Mouse (Mus musculus): ENCODE results near the gene Rapsn.
"Not testable (repeated sequence)": the region's sequence is repeated elsewhere in the genome, so short reads cannot be mapped to it uniquely, and the experiment has no call there.

Gene Rapsn

DNA sequence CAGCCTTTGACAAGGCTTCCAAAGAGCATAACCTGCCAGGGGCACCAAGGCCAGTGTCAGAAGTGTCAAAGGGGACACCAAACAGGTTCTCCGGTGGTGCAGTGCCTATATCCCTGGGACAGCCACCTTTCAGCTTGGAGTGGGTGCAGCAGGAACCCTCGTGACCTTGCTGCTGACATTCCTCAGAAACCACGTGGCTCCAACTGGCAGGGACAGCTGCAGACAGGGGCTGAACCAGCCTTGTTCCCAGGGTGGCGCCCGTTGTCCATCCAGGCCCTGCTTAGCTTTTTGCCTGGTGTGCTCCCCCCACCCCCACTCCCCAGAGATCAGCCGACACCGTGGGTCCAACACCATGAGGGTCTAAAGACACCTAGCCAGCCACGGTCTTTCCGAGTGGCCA lies at the start of gene Rapsn:
Gene Rapsn (plus strand): TSS at position 236 of the 400 bp plus-strand sequence.
- peak; percentile 31 for DNase-seq (ENCODE audit: inconsistent ontology term)

GRCm38 (mm10) chr2:90986055-90986454 lies 49.4 kb upstream of the Rapsn start:
- DNase-seq (ENCODE audit: inconsistent ontology term): no peak

DNA sequence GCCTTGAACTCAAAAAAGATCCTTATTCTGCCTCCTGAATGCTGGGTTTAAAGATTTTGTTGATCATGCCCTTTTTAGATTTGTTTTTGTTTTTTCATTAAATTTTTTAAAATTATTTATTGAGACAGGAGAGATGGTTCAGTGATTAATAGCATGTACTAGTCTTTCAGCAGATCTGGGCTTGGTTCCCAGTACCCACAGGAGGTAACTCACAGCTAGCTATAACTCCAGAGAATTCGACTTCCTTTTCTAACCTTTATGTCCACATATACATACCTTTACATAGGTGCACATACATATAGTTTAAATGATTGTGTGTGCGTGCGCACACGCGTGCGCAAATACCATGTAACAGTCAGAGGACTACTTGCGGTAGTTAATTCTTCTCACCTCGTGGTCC lies 26.9 kb upstream of the Rapsn start:
- DNase-seq (ENCODE audit: inconsistent ontology term): no peak

DNA sequence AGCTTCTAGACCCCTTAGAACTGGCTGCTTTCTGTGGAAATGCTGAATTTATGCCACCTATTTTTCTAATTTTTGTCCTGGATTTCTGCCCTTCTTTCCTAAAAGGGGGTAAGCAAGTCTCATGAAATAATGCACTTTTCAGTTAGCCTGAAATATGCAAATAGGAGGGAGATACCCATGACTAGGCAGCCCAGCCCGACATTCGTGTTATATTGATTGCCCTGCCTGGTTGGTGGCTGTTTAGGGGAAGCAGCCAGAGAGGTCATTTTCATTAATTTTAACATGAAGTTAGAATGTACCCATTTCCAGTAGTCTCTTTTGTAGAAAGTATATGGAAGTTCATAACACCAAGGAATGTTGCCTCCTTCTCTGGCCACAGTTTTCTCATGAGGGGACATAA lies 21.5 kb upstream of the Rapsn start:
- DNase-seq (ENCODE audit: inconsistent ontology term): no peak

DNA sequence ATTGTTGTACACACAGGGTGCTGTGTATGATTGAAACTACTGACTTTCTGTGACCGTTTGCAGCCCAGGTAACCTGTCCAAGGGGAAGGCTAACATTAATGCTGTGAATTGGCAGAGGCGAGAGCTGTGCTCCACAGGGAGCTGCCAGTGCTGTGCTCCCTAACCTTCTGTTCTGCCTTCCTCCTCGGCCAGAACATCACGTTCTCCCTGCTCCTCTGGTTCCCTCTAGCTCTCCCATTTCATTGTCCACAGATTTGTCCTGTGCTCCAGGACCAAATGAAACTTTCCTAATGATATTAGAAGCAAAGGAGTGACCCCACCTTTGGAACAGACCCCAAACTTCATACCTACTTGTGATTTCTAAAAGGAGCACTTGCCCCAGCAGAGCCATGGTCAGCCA lies 20.0 kb upstream of the Rapsn start:
- no peak for DNase-seq (ENCODE audit: inconsistent ontology term)

DNA sequence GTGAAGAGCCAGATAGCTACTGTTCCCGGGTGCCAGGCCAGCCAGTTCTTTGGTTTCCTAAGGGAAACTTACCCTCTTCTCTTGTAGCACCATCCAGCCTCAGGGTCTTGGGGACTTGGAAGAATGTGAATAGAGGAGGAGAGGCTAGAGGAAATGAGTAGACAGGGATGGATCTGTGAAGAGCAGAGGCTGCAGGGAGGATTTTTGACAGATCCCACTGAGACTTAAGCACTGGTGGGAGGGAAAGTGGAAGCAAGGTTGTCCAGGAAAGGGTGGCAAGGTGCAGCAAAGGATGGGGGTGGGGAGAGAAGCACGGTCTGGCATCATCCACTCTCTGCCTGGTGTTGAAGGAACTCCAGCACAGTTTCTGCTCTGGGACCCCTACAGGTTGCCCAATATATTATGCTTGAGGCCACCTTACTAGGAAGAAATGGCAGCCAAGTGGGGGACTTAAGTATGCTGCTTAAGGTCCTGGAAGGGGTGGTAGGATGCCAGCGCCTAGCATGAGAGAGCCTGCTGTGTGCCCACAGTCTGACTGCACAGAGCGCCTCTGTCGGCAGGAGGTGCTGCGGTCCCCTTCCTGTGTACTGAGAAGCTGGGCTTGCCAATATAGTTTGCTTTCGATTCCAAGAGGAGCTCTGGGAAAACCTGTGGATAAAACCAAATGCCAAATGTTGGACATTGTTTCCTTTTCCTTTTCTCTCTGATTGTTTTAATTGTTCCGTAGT lies 17.2 kb upstream of the Rapsn start:
- no peak for DNase-seq (ENCODE audit: inconsistent ontology term)

DNA sequence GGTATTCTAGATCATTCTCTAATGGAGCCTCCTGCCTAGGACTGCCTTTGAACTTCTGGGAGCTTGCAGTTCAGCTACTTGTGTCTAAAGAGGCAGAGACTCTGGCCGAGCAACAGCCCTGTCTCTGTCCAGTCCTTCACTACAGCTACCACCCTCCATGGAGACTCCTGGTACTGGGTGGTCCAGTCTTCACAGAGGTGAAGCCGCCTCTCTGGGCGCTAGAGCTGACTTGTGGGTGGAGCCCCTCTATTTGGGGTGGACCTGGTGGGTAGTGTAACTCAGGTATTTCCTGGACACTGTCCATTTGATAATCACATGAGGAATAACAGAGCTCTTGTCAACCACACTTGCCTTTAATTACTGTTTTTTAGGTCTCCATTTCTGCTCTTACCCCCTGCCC lies 15.5 kb upstream of the Rapsn start:
- DNase-seq (ENCODE audit: inconsistent ontology term): no peak

- DNase-seq (ENCODE audit: inconsistent ontology term): not testable (repeated sequence)
Measured at GRCm38 (mm10) chr2:91022266-91022665, 13.2 kb upstream of the Rapsn start.

DNA sequence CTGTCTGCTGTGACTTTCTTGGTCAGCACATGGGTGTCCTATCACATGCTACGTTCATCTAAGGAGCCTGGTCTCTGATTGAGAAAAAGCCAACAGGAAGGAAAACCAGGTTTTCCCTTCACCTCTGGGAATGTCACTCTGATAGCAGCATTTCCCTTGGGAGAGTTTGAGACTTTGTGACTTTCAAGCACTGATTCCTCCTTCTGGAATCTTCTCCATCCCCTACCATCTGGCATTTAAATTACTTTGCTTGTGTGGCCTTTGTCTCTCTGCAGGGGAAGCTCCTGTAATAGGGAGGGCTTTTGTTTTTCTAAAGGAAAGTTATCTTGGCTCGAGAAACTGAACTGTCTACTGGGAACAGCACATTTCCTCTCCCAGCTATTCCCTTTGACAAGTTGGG lies 12.3 kb upstream of the Rapsn start:
- DNase-seq (ENCODE audit: inconsistent ontology term): no peak

DNA sequence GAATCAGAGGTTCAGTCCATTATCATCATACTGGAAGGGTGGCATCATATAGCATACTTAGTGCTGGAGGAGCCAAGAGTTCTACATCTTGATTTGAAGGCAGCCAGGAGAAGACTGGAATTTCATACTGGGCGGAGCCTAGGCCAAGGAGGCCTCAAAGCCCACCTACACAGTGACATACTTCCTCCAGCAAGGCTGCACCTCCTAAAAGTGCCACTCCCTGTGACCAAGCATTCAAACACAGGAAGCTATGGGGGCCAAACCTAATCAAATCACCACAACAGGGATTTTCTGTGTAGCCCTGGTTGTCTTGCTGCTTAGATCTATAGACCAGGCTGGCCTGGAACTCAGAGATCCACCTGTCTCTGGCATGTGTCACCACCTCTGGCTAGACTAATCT lies 11.5 kb upstream of the Rapsn start:
- DNase-seq (ENCODE audit: inconsistent ontology term): no peak

DNA sequence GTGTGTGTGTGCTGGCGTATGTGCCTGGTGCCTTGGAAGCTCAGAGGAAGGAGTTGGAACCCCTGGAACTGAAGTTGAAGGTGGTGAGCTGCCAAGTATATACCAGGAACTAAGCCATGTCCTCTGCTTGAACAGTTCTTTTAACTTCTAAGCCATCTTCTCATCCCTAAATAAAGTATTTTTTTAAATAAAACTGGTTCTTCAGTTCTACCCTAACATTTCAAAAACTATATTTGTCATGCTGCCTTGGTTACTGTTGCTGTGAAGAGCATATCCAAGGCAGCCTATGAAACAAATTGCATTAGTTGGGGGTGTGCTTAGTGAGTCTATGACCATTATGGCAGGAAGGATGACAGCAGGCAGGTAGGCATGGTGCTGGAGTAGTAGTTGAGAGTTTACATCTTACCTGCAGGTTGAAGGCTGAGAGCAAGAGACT lies 10.3 kb upstream of the Rapsn start:
- DNase-seq (ENCODE audit: inconsistent ontology term): no peak

DNA sequence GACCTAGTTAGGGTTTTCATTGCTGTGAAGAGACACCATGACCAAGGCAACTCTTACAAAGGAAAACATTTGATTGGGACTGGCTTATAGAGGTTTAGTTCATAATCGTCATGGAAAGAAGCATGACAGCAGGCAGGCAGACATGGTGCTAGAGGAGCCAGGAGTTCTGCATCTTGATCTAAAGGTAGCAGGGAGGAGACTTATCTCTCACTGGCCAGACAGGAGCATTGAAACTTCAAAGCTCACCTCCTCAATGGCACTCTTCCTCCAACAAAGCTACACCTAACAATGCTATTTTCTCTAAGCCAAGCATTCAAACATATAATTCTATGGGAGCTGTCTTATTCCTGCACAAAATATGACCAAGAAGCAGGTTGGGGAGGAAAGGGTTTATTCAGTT lies 8.9 kb upstream of the Rapsn start:
- DNase-seq (ENCODE audit: inconsistent ontology term): no peak

GRCm38 (mm10) chr2:91027391-91028214 lies 7.8 kb upstream of the Rapsn start:
- peak; percentile 14 for DNase-seq (ENCODE audit: inconsistent ontology term)

DNA sequence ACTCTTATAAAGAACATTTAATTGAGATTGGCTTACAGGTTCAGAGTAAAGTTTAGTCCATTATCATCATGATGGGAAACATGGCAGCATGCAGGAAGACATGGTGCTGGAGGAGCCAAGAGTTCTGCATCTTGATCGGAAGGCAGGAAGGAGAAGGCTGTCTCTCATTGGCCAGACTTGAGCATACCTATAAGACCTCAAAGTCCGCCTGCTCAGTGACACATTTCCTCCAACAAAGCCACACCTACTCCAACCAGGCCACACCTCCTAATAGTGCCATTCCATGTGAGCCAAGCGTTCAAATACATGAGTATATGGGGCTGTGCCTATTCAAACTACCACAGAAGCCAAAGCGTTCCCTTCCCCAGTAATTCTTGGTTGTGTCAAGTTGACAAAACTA lies 4.2 kb upstream of the Rapsn start:
- DNase-seq (ENCODE audit: inconsistent ontology term): no peak

DNA sequence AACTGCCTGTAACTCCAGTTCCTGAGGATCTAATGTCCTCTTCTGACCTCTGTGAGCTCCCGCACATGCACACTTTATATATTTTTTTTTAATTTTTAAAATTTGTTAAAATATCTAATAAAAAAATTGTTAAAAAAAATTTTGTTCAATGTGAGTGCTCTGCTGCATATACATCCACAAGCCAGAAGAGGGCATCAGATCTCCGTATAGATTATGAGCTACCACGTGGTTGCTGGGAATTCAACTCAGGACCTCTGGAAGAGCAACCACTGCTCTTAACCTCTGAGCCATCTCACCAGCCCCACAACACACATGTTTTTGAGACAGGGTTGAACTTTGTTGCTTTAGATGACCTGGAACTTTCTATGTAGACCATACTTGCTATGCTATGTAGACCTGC lies 2.4 kb upstream of the Rapsn start:
- no peak for DNase-seq (ENCODE audit: inconsistent ontology term)

- DNase-seq (ENCODE audit: inconsistent ontology term): no peak
Measured at GRCm38 (mm10) chr2:91041786-91042185, 6.4 kb downstream of the Rapsn start.

DNA sequence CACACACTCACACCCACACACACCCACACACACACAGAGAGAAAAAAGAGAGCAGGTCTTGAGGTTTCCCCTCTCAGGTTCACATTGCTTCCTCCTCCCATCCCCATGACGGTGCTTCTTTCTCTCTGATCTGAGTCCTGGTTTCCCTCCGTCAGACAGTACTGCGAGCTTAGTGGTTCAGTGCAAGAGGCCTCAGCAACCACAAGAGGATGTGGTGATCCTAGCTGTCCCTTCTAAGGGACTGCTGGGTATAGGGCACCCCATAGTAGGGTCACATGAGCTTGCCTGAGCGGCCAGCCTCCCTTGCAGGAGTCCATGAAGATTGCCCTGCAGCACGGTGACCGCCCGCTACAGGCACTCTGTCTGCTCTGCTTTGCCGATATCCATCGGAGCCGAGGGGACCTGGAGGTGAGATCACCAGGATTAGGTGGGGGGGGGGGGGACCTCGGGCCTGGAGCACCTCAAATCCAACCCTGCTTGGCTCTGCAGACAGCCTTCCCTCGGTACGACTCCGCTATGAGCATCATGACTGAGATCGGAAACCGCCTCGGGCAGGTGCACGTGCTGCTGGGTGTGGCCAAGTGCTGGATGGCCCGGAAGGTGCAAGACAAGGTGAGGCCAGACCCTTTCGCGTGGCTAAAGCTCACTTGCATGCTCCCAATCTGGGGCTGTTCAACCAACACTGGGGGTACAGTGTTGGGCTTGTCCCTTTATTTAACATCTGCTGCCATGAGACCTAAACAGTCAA lies 7.4 kb downstream of the Rapsn start:
- DNase-seq (ENCODE audit: inconsistent ontology term): no peak

DNA sequence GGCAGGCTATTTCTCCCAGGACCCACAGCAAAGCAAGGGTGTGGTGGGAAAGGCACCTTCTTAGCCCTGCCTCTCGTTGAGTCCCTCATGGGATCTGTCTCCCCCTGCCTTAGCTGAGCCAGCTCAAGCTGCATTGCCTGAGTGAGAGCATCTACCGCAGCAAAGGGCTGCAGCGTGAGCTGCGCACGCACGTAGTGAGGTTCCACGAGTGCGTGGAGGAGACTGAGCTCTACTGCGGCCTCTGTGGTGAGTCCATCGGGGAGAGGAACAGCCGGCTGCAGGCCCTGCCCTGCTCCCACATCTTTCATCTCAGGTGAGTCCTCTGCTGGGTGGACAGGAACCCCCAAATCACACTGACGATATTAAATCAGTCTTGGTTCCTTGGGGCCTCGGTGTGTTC lies 9.3 kb downstream of the Rapsn start:
- no peak for DNase-seq (ENCODE audit: inconsistent ontology term)

DNA sequence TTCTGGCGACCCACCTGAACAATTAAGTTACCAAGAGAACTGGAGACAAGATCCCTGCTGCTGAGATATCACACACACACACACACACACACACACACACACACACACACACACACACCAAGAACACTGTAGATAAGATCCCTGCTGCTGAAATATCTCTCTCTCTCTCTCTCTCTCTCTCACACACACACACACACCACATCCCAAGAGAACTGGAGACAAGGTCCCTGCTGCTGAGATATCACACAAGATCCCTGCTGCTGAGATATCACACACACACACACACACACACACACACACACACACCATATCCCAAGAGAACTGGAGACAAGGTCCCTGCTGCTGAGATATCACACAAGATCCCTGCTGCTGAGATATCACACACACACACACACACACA lies 10.4 kb downstream of the Rapsn start:
- DNase-seq (ENCODE audit: inconsistent ontology term): not testable (repeated sequence)

DNA sequence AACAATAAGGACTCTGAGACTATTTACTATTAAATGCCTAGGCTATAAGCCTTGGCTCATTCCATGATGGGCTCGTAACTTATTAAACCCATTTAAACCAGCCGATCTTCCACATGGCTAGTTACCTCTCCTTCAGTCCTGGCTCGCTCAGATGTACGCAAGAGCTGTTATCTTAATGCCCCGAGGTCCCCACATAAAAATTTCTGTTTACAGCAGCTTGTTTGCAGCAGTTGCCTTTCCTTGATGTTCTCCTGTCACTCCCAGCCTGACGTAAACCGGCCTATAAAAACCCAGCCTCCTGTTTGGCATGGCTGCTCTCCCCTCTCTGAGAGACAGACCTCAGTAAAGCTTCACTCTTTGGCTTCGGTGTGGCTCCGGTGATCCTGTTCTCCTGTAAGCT lies 11.9 kb downstream of the Rapsn start:
- DNase-seq (ENCODE audit: inconsistent ontology term): no peak

- no peak for DNase-seq (ENCODE audit: inconsistent ontology term)
Measured at GRCm38 (mm10) chr2:91051917-91052316, 16.5 kb downstream of the Rapsn start.

DNA sequence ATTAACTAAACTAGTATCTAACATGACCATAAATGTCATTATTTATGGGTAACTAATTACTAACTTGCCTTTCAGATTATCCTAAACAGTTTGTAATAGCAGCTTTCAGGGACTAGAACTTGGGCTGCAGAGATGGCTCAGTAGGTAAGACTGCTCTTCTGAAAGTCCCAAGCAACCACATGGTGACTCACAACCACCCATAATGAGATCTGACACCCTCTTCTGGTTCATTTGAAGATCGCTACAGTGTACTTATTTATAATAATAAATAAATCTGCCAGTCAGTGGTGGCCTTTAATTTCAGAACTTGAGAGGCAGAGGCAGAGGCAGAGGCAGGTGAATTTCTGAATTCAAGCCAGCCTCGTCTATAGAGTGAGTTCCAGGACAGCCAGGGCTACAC lies 17.3 kb downstream of the Rapsn start:
- no peak for DNase-seq (ENCODE audit: inconsistent ontology term)

Data from Muller cell, postnatal 12 days (primary cell).